Mouse (Mus musculus) embryonic facial prominence, embryonic 15.5 days (tissue): ENCODE data around the gene Ralgapa2. TPM values are rescaled to one million over a fixed set of nuclear protein-coding genes. Genes with fewer than 3 reads are reported as not detected.

Experiments
- ATAC-seq: fragments of 200-750 bp; cut with Nextera tagmentation; 2 replicates; pipeline ENCODE4 v1.8.0; 2017; ENCODE audit warnings: low read depth, moderate TSS enrichment; ENCODE audit not compliant: insufficient number of reproducible peaks, low FRiP score, low TSS enrichment
- H3K27ac ChIP-seq: fragments of 300-500 bp; sonication (generic); replicated peaks from 2 replicates; pipeline ENCODE4 v1.5.1; 2015; ENCODE audit warnings: mild to moderate bottlenecking, inconsistent platforms
- H3K27me3 ChIP-seq: fragments of 300-500 bp; sonication (generic); 2 replicates; pipeline ENCODE4 v1.6.1; 2015; ENCODE audit warnings: inconsistent platforms
- H3K36me3 ChIP-seq: fragments of 300-500 bp; sonication (generic); 2 replicates; pipeline ENCODE4 v1.6.1; 2015; ENCODE audit warnings: mild to moderate bottlenecking, inconsistent platforms
- H3K4me1 ChIP-seq: fragments of 300-500 bp; sonication (generic); 2 replicates; pipeline ENCODE4 v1.6.1; 2015; ENCODE audit warnings: inconsistent platforms
- H3K4me2 ChIP-seq: fragments of 300-500 bp; sonication (generic); replicated peaks from 2 replicates; pipeline ENCODE4 v1.6.1; 2015; ENCODE audit warnings: mild to moderate bottlenecking, inconsistent platforms
- H3K4me3 ChIP-seq: fragments of 300-500 bp; sonication (generic); replicated peaks from 2 replicates; pipeline ENCODE4 v1.5.1; 2015; ENCODE audit warnings: mild to moderate bottlenecking, inconsistent platforms
- H3K9ac ChIP-seq: fragments of 300-500 bp; sonication (generic); 2 replicates; pipeline ENCODE4 v1.6.1; 2015; ENCODE audit warnings: inconsistent platforms
- H3K9me3 ChIP-seq: fragments of 300-500 bp; sonication (generic); replicated peaks from 2 replicates; pipeline ENCODE4 v1.6.1; 2016; ENCODE audit warnings: inconsistent platforms
- WGBS: fragments of 180-500 bp; shearing (Covaris S2); methylation state at CpG from one replicate; pipeline ENCODE4 v1.1.7; 2015; 5-methylcytosine and 5-hydroxymethylcytosine counted together
- polyA plus RNA-seq: library from polyadenylated mRNA; unstranded; fragments of >200 nt; fragmentation: Nextera tagmentation; extraction: Ambion mirVana; gene quantifications from 2 replicates; pipeline ENCODE4 v1.2.1, GENCODE M21; 2015

The Ralgapa2 gene
- polyA plus RNA-seq, 1 experiment from 2014 or later: 5.5 TPM

DNA sequence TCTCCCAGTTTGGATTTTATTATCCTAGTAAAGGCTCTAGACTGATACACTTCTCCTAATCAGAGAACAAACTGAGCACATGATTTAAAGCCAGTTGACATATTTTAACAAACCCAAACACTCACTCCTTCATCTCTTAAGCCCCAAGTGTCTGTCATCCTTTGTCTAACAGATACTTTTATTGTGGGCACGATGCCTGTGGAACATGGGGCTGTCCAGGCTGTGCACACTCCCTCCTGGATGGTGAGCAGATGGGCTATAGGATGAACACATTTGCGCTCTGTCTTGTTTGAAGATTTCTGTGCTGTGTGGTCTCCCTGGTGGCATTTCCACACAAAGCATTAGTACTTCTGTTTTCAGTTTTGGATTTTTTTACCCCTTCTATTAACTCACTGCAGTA is 283.7 kb downstream of the Ralgapa2 start:
- Histone ChIP-seq H3K36me3 (no peaks in the 10 kb centered on the region), H3K4me3 (no peak overlapping the region), H3K4me1 (peaks cover 2% of the 10 kb centered on the region), H3K4me2 (no peak overlapping the region), H3K9me3 (no peaks in the 10 kb centered on the region), H3K27me3 (peaks cover 56% of the 10 kb centered on the region), H3K27ac (no peak overlapping the region), H3K9ac (no peak overlapping the region)
- no peak for ATAC-seq
- 51% methylated on average over 2 of the region's 2 CpGs for WGBS

DNA sequence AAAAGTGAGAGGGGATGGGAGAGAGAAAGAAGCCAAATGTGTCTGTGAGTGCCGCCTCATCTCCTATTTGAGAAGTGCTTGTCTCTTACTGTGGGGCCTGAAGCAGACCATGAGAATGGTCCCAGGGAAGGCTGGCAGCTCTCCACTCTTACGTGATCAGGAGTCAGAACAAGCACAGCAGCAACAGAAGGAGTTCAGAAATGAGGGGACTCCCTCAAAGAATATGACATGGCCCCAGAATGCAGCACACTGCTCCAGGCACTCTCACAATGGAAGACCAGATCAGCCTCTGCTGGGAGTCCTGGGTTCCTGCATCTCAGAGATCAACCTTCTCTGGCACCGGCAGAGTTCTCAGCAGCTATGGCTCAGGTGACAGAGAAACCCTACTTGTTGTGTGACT is 284.5 kb downstream of the Ralgapa2 start:
- H3K27me3 ChIP-seq: peaks cover 64% of the 10 kb centered on the region
- H3K27ac ChIP-seq: no peak overlapping the region
- peaks cover 10% of the 10 kb centered on the region for H3K4me1 ChIP-seq
- H3K9me3 ChIP-seq: no peaks in the 10 kb centered on the region
- no peaks in the 10 kb centered on the region for H3K36me3 ChIP-seq
- no peak for ATAC-seq
- 55% methylated on average over 3 of the region's 3 CpGs for WGBS
- no peak overlapping the region for H3K4me3 ChIP-seq
- H3K4me2 ChIP-seq: no peak overlapping the region
- H3K9ac ChIP-seq: no peak overlapping the region

DNA sequence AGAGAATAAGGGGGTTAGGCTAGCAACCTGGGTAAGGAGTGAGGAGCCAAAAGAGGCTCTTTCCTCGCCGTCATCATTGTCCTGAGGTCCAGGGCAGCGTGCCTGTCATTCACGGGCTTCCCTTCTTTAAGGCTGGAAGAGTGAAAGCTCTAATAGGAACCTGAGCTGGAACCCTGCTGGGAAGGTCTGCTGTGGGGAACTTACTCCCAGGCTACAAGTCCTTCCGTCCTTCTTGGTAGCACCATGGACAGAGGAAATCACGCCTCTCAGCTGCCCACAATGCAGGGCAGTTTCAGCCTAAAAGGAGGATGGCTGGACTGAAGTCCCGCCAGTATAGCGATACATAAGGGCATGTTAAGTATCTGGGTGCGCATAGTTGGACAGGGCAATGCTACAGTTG is 285.7 kb downstream of the Ralgapa2 start:
- H3K4me1 ChIP-seq: peaks cover 22% of the 10 kb centered on the region
- no peak overlapping the region for H3K9ac ChIP-seq
- H3K36me3 ChIP-seq: no peaks in the 10 kb centered on the region
- H3K4me2 ChIP-seq: no peak overlapping the region
- no peak for ATAC-seq
- no peak overlapping the region for H3K4me3 ChIP-seq
- WGBS: 5% methylated on average over 9 of the region's 9 CpGs
- peaks cover 75% of the 10 kb centered on the region for H3K27me3 ChIP-seq
- no peak overlapping the region for H3K27ac ChIP-seq
- H3K9me3 ChIP-seq: no peaks in the 10 kb centered on the region

DNA sequence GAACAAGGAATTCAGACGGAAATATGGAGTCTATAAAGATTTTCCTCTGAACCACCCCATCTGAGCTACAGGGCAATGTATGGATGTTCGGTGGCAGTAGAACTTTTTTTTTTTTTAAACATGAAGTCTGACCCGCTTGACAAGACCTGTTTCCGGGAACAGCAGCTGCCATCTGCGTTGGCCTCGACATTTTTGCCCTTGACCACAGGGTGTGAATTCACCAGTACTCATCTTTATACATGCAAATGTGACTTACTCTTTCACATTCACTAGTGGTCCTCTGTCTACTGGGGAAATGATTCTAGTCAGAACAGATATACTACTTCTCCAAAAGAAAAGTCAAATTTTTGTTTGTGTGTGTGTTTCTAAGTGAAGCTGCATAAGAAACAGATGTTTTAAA is 286.3 kb downstream of the Ralgapa2 start:
- Histone ChIP-seq H3K27ac (no peak overlapping the region), H3K27me3 (peaks cover 82% of the 10 kb centered on the region), H3K4me3 (no peak overlapping the region), H3K4me2 (no peak overlapping the region), H3K4me1 (peaks cover 29% of the 10 kb centered on the region), H3K9me3 (no peaks in the 10 kb centered on the region), H3K36me3 (no peaks in the 10 kb centered on the region), H3K9ac (no peak overlapping the region)
- WGBS: 11% methylated on average over 6 of the region's 6 CpGs
- no peak for ATAC-seq

DNA sequence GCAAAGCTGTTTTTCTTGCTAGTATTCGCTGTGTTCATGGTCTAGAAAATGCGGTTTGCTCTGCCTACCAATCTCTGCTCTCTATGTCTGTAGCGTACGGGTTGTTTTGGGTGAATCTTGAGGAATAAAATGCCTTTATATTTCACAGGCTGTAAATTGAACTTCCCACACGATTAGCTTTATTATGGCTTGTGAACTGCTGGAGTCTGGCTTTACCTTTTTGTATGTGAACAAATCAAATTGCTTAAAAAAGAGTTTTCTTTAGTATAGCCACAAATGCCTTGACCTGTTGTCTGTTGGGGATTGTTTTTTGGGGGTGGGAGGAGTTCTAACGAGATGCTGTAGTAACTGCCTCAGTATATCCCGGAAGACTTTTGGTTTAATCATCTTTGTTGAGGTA is 288.0 kb downstream of the Ralgapa2 start:
- no peak for ATAC-seq
- peaks cover 94% of the 10 kb centered on the region for H3K27me3 ChIP-seq
- H3K9ac ChIP-seq: no peak overlapping the region
- 12% methylated on average over 7 of the region's 7 CpGs for WGBS
- peaks cover 31% of the 10 kb centered on the region for H3K4me1 ChIP-seq
- no peak overlapping the region for H3K27ac ChIP-seq
- H3K36me3 ChIP-seq: no peaks in the 10 kb centered on the region
- peak overlapping the region; percentile 52; the same call in 1 of the 2 replicates for H3K4me3 ChIP-seq
- H3K4me2 ChIP-seq: no peak overlapping the region
- H3K9me3 ChIP-seq: no peaks in the 10 kb centered on the region

DNA sequence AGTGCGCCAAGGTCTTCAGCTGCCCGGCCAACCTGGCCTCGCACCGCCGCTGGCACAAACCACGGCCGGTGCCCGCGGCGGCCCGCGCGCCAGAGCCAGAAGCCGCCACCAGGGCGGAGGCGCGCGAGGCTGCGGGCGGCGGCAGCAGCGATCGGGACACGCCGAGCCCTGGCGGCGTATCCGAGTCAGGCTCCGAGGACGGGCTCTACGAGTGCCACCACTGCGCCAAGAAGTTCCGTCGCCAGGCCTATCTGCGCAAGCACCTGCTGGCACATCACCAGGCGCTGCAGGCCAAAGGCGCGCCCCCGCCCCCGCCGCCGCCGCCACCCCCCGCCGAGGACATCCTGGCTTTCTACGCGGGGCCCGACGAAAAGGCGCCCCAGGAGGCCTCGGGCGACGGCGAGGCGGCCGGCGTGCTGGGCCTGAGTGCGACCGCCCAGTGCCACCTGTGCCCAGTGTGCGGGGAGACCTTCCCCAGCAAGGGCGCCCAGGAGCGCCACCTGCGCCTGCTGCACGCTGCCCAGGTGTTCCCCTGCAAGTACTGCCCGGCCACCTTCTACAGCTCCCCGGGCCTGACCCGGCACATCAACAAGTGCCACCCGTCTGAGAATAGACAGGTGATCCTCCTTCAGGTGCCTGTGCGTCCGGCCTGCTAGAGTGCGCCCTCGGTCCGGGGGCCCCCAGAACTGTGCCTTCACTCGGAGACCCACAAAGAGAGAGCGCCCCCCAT is 288.8 kb downstream of the Ralgapa2 start:
- Histone ChIP-seq H3K9ac (no peak overlapping the region), H3K27me3 (peaks cover 93% of the 10 kb centered on the region), H3K27ac (no peak overlapping the region), H3K4me3 (peak overlapping the region; percentile 52), H3K36me3 (no peaks in the 10 kb centered on the region), H3K9me3 (no peaks in the 10 kb centered on the region), H3K4me2 (peak overlapping the region; percentile 99), H3K4me1 (peaks cover 34% of the 10 kb centered on the region)
- ATAC-seq: no peak
- WGBS: 1% methylated on average over 74 of the region's 75 CpGs

DNA sequence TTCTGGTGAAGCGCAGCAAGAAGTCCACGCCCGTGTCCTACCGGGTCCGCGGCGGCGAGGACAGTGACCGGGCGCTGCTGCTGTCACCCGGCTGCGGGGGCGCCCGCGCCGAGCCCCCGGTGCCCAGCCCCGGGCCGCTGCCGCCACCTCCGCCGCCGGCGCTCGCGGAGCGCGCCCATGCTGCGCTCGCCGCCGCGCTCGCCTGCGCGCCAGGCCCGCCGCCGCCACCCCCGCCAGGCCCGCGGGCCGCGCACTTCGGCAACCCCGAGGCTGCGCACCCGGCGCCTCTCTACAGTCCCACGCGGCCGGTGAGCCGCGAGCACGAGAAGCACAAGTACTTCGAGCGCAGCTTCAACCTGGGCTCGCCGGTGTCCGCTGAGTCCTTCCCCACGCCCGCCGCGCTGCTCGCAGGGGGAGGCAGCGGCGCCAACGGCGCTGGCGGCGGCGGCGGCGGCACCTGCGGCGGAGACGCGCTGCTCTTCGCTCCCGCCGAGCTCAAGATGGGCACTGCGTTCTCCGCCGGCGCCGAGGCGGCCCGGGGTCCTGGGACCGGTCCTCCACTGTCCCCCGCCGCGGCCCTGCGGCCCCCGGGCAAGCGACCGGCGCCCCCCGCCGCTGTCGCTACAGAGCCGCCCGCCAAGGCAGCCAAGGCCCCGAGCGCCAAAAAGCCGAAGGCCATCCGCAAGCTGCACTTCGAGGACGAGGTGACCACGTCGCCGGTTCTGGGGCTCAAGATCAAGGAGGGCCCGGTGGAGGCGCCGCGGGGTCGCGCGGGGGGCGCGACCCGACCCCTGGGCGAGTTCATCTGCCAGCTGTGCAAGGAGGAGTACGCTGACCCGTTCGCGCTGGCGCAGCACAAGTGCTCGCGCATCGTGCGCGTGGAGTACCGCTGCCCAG is 289.6 kb downstream of the Ralgapa2 start:
- Histone ChIP-seq H3K27me3 (peaks cover 93% of the 10 kb centered on the region), H3K4me1 (peaks cover 40% of the 10 kb centered on the region), H3K4me2 (peak overlapping the region; percentile 99), H3K4me3 (peak overlapping the region; percentile 52), H3K36me3 (no peaks in the 10 kb centered on the region), H3K9ac (peak overlapping the region; percentile 6; the same call in 1 of the 2 replicates), H3K9me3 (no peaks in the 10 kb centered on the region), H3K27ac (no peak overlapping the region)
- ATAC-seq: 0 out of 2 replicates have a peak, but pooled peaks have one; percentile 9
- WGBS: under 1% methylated on average over 111 of the region's 133 CpGs

DNA sequence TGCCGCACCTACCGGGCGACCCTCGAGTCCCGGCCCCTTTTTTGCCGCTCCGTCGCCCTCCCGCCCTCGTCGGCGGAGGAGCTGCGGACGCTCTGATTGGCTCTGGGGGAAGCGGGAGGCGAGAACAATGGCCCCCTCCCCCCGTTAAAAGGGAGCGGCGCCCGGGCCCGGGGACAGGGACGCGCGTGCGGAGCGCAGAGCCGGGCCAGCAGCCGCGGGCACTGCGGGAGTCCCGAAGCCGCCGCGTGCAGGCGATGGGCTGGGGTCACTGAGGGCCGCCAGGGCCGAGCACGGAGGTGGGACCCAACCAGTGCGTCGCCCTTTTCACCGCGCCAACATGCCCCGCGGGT is 290.2 kb downstream of the Ralgapa2 start:
- Histone ChIP-seq H3K9ac (no peak overlapping the region; the same call in 1 of the 2 replicates), H3K4me1 (peaks cover 40% of the 10 kb centered on the region), H3K36me3 (no peaks in the 10 kb centered on the region), H3K9me3 (no peaks in the 10 kb centered on the region), H3K27me3 (peaks cover 91% of the 10 kb centered on the region), H3K27ac (no peak overlapping the region), H3K4me3 (peak overlapping the region; percentile 52), H3K4me2 (peak overlapping the region; percentile 99)
- ATAC-seq: peak; percentile 48; the same call in 1 of the 2 replicates
- under 1% methylated on average over 38 of the region's 44 CpGs for WGBS

DNA sequence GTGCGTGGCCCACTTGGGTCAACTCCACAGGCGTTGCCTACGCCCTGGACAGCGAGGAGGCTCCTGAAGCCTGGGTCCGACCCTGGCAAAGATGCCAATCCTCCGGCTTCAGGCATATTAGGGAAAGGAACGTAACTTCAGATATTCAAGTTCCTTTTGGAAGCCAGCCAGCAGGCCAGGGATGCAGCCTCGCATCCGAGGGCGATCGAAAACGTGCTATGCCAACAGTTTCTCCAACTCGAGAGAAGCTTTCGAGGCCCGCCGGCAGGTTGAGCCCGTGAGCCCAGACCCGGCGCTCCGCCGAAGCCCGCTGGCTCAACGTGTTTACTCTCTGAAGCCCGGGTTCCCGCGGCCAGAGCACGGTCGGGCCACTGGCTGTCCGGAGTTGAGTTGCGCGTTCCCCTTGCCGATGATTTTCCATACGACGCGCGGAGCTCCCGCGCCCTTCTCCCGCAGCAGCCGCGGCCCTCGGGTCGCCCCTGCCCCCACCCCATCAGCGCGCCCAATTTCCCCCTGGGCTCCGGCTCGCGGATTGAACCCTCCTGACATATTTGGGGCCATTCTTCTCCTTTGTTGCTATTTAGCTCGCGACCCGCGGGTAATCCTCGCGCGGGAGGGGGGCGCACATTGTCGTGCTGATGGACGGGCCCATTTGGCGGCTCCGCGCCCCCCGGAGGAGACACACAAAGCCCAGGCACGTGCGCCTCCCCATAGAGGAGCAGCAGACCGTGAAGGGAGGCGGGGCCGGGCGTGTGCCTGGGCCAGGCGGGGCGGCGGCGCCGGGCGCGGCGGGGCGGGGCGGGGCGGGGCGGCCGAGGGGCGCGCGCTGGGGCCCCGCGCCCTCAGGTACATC is 290.8 kb downstream of the Ralgapa2 start, which contains the start of gene Insm1:
Gene Insm1 (plus strand): TSS at position 846 of the 853 bp plus-strand sequence.
- Histone ChIP-seq H3K27ac (no peak within 1 kb of the TSS), H3K4me3 (peak within 1 kb of the TSS; percentile 52), H3K27me3 (peaks cover 88% of the 10 kb centered on the region), H3K4me2 (peak within 1 kb of the TSS; percentile 99), H3K9ac (peak within 1 kb of the TSS; percentile 6; the same call in 1 of the 2 replicates), H3K4me1 (peaks cover 40% of the 10 kb centered on the region), H3K36me3 (no peaks in the 10 kb centered on the region), H3K9me3 (no peaks in the 10 kb centered on the region)
- WGBS: under 1% methylated on average over 80 of the region's 86 CpGs
- peak; percentile 66 for ATAC-seq

DNA sequence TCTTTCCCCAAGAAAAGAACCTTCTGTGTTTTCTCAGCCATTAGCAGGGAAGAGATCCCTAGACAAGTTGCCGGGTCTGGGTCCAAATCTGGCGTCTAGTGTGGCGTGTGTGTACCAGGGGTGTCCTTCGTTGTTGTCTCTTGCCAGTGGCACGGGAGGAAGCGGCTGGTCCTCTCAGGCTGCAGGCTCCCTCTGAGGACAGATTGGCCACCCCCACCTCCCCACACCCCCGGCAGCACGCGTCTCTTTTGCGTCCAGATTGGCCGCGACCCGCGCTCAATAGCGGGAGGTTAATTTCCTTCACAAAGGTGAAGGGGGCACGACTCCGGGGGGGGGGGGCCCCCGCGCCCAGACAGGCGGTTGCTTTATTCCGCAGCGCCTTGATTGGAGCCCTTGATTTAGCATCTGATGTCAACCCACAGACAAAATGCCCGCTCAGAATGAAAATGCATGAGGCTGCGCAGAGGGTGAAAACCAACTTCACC is 291.5 kb downstream of the Ralgapa2 start:
- peaks cover 88% of the 10 kb centered on the region for H3K27me3 ChIP-seq
- no peaks in the 10 kb centered on the region for H3K9me3 ChIP-seq
- H3K9ac ChIP-seq: no peak overlapping the region
- H3K4me1 ChIP-seq: peaks cover 40% of the 10 kb centered on the region
- ATAC-seq: no peak
- H3K36me3 ChIP-seq: no peaks in the 10 kb centered on the region
- no peak overlapping the region for H3K27ac ChIP-seq
- H3K4me3 ChIP-seq: peak overlapping the region; percentile 52
- 2% methylated on average over 24 of the region's 24 CpGs for WGBS
- H3K4me2 ChIP-seq: peak overlapping the region; percentile 99
